Mouse (Mus musculus) neutrophil, adult 59 days (primary cell): ENCODE data around the gene Dlx6. TPM values are rescaled to one million over a fixed set of nuclear protein-coding genes. Genes with fewer than 3 reads are reported as not detected.

Experiments used
- total RNA-seq, 2 experiments: library from RNA; stranded (reverse); gene quantifications; 1 replicate in 1 of 2; 2 replicates in 1 of 2; pipeline ENCODE4 v1.2.4; 2023

Dlx6 gene
- total RNA-seq, result not detected

DNA sequence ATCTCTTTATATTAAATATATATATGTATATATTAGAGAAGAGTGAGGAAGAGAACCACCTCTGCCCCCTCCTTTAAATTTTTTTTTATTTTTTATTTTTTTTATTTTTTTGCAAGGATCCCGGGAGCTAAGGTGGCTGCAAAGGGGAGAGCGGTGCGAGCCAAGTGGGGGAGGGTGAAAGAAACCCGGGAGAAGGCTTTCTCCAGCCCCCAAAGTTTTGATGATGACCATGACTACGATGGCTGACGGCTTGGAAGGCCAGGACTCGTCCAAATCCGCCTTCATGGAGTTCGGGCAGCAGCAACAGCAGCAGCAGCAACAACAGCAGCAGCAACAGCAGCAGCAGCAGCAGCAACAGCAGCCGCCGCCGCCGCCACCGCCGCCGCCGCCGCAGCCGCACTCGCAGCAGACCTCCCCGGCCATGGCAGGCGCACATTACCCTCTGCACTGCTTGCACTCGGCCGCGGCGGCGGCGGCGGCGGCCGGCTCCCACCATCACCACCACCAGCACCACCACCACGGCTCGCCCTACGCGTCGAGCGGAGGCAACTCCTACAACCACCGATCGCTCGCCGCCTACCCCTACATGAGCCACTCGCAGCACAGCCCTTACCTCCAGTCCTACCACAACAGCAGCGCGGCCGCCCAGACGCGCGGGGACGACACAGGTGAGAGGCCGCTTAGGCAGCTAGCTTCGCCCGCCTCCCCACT, at the start of gene Dlx6:
Dlx6 (plus strand) TSS at position 175 of the 711 bp plus-strand sequence.

DNA sequence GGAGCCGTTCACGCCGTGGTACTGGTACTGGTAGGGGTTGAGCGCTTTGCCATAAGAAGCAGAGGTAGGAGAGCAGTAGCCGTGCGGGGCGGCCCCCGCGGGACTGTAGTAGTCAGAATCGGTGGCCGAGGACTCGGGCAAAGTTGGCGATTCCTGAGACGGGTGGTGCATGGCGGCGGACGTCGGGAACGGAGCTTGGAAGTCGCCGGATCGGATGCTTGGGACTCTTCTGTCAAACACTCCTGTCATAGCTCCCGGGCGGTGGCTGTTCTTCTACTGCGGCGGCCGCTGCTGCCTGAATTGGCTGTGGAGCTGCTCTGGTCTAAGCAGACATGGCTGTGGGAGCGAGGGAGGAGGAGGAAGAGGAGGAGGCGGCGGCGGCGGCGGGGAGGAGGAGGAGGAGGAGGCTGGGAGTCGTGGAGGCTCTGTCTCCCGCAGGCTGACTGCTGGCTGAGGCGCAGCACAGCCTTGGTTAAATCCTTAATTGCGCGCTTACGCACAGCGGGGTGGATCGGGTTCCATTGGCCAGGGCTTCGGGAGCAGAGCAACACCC, 18.6 kb downstream of the Dlx6 start, which contains the start of gene Dlx5:
Dlx5 (minus strand) TSS at position 448 of the 553 bp plus-strand sequence.

Other genes starting within 250 kb of the Dlx6 start
- gene Dlx5, start 18.8 kb downstream of the Dlx6 start, total RNA-seq, result under 1 TPM in 1 of 2 experiments, not detected in 1; 0.29 TPM
- under 1 TPM; 0.55 to 0.56 TPM for gene Sdhaf3, start 92.7 kb downstream of the Dlx6 start, total RNA-seq